Mouse (Mus musculus) cerebellum, adult (tissue): ENCODE data around the gene Cwc22.
A peak's percentile ranks its signal among the peaks of the same experiment; 100 is the strongest.
"Not testable (repeated sequence)": the region's sequence is repeated elsewhere in the genome, so short reads cannot be mapped to it uniquely, and the experiment has no call there.

Experiments used
- ATAC-seq: cut with Nextera tagmentation; 2 replicates; pipeline ENCODE4 v1.9.2; 2017; ENCODE audit warnings: mild to moderate bottlenecking, moderate library complexity, mixed read lengths; ENCODE audit not compliant: insufficient number of reproducible peaks, low FRiP score, low TSS enrichment

Gene Cwc22

DNA sequence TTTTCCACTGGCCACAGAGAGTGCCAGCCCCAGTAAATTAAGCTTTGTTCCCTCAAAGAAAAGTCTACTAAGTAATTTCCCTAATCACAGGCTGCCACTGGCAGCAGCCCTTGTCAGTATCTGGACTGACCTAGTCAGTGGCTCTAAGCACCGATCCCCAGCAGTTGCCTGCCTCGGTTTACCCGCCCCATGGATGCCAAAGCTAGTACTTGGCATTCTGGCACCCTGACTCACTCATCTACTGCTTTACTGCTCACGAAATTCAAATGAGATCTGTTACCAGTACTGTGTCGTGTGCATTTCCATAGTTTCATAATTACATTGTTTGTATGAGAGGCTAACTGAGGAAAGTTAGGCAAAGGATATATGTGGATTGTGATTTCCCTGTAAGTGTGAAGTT is 44.9 kb downstream of the Cwc22 start:
- ATAC-seq: no peak

DNA sequence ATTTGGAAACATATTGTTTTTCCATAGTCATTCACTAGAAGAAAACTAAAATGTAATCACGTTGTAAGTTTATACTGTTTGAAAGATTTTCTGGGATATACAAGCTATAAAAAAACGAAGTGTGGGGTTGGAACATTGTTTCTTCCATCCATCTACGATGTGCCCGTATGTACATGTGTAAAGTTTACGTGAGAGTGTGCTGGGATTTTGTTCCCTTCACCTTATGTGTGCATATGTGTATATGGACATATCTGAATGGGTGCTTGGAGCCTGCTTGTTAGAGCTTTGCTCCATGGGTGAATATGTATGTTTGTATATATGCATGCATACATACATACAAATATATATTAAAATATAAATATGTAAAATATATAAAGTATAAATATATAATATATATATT is 45.4 kb downstream of the Cwc22 start:
- ATAC-seq: no peak

DNA sequence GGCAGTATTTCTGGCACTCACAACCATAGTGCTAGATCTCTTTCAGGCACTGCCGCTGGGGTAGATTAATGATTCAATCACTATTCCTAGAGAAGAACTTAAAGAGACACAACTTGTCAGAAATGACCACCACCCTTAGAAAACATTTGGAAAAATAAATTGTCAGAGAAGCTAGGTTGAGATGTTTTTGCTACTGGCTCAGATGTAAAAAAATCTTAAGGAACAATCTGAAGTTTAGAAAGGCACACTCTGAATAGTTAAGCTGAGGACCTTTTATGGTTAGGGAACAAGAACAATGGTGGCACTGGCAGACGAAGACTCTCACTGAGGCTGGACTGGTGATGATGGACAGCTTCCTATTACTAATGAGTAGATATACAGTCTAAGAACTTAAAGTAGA is 46.1 kb downstream of the Cwc22 start:
- no peak for ATAC-seq

DNA sequence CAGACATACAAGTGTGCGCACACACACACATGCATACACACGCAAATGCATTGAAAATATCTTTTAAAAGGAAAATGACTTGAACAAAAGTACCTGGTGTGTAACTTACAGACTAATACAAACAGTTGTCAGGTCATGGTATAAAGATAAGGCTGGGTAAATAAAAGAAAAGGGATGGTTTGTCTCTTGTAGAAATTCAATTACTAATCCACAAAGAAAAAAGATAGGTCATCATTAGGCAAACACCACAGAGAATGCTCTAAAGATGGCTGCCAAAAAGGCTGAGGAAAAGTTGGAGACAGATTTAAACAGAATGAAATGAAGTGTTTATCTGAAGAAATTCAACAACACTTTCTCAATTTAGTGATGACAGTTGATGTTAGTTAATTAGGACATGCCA is 47.7 kb downstream of the Cwc22 start:
- no peak for ATAC-seq

DNA sequence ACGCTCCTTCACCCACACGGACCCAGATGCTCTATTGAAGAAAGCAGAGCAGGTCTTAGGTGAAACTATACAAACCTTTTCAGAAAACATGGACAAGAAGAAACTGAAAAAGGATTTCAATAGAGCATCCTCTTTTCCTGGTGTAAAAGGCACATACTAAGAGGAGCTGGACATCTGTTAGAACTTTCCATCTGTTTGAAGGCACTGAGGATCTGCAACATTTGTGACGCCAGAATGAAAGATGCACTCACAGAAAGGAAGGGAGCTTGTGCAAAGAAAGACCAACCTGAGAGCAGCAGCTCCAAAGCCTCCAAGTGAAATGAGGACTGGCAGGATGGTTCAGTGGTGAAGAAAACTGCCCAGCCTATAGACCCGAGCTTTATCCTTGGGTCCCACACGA is 48.2 kb downstream of the Cwc22 start:
- ATAC-seq: no peak

DNA sequence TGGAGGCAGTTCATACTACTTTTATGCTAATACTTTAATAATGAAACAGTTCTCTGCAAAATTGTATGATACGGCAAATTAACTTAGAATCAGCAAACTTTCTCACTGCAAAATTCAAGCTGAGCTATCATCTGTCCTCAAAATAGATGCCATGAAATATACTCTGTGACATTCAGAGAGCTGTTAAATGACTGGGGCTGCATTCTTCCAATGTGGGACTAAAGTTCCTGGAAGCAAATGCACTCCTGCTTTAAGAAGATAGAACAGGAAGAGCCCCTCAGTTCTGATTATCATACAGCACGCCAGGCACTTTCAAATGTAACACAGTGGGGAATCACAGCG is 48.6 kb downstream of the Cwc22 start:
- ATAC-seq: 0 out of 2 replicates have a peak, but pooled peaks have one; percentile 11

DNA sequence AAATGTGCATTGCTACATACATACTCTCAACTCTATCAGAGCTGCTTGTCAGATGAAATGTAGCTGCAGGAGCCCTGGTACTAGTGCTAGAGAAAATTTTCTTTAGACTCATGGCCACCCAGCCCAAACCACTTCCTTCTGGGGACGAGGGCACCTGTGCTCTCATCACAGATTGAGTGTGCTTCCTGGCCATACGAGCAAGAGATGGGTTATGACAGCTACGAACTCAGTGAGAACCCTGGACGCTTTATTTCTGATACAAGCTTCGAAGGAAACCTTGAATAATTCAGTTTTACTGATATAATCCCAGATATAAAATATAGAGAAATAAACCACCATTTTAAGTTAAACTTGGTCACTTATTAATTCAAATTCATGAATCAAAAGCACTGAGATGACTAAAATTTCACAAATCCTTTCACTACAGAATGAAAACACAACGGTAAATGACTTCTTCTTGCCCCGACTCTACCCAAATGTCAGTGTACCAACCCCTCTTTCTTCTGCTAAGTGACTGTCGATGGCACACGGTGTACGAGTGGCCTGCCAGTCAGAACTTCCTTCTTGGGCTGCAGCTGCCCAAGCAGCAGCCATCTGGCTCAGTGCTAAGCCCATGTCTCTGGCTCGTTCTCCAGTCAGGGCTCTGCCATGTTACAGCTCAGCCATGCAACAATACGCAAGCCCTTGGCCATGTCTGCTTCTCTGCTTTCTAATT is 49.2 kb downstream of the Cwc22 start:
- ATAC-seq: peak; percentile 62

DNA sequence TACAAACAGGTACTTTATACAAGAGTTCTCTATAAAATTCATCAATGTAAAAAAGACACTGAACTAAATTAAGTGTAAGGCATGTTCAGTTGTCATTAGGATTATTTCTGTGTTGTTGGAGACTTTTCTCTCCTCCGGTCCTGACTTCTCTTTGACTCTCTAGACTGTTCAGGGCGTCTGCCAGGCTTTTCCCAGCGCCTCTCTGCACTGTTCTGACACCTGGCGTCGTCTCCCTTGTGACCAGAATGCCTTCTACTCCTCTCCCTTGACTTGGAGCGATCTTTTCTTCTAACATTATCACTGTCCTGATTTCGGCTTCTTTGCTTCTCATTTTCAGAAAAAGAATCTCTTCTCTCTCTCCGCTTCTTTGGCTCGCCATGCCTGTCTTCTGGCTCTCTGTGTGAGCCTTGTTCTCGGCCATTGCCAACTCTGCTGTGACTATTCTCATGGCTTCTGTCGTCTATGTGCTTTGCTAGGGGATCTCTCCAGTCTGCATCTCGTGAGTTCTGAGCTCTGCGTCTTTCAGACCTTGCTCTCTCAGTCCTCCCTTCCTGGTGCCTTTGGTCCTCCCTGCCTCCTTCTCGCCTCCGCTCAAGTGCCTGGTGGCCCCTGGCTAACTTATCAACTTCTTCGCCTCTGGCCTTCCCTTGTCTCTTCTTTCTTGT is 50.1 kb downstream of the Cwc22 start:
- ATAC-seq: not testable (repeated sequence)

DNA sequence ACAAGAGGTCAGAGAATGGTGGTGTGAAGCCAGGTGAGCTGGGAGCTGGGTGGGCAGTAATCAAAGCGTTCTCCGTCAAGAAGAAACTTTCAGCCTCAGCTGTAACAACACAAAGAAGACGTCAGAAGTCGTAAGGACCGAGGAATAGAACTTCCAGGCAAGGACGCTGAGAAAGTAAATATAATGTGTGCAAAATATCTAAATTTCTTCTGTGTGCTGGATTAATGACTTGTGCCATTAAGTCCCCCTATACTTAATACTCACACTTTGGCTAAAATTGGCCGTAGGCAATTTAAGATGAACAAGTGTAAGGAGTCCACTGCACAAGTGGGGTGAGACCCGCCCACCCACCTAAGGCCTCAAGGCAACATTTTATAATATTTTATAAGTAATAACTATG is 51.3 kb downstream of the Cwc22 start:
- ATAC-seq: no peak

DNA sequence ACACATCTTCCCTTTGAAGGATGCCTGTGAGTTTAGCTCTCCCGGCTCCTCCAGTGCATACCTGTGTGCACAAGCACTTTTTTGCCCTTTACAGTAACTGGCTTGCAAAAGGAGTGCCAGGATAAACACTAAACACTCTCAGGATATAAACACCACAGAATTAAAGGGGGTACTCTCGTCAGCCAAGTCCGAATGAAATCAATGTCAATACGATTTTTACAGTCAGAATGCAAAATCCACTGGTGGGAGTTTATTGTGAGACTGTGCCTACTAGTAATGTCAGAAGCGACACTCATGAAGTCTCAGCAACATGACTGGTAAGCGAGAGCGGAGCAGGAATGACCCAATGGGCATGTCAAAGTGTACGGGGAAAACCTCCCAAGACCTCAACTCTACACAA is 52.7 kb downstream of the Cwc22 start:
- ATAC-seq: no peak

DNA sequence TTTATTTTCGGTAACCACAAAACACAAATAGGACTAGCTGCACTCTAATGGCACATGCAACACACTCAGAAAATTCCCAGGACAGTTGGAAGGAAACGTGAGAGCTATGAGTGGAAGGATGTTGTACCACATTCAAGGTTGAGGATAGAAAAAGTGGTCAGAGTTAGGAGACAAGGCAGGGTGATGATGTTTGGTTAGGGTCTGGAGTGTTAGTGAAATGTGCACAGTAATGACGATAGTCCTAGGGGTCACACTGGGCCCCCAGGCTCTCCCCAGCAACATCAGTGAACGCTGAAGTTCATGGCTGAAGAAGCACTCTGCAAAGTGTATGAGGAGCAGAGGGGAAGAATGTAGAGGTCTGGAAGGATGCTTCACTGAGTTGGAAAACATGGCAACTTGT is 53.6 kb downstream of the Cwc22 start:
- no peak for ATAC-seq

DNA sequence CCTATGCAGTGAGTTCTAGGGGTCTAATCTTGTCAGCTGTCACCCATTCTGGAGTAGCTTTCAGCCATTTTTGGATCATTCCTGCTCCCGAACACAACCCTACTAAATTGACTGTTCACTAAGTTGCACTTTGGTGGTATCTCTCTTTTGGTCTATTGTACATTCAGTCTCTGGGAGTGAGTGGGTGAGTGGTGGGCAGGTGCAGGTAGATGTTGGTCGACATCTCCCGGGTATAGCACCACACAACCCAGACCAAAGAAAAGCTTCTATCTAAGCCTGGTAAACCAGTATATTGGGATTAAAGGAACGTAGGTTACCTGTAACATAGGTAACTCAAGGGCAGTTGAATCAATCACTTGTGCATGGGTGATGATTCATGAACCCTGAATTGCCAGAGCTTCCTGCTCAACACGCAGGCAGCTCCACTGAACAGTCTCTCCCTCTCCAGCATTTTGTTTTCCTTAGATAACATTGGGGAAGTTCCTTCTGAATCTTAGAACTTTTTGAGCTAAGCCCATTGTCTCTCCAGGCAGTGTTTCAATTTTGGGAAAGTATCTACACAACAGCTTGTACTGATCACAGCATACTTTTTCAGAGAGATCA is 55.2 kb downstream of the Cwc22 start:
- no peak for ATAC-seq

DNA sequence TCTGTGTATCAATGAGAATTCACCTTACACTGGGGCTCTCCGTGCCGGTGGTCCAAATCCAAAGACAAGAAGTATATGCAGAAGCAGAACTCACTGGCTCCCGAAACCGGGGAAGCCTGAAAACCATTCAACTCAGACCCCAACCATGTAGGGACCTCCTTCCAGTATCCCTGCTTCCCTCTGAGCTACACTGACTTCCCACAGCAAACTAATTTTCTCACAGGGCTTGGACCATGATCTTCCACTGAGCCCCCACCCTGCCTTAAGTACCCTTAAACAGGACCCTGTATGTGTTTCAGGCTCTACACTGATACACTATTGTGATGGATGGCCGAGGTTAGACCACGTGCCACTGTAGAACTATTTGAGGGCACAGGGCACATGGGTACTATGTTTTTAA is 56.2 kb downstream of the Cwc22 start:
- ATAC-seq: no peak

DNA sequence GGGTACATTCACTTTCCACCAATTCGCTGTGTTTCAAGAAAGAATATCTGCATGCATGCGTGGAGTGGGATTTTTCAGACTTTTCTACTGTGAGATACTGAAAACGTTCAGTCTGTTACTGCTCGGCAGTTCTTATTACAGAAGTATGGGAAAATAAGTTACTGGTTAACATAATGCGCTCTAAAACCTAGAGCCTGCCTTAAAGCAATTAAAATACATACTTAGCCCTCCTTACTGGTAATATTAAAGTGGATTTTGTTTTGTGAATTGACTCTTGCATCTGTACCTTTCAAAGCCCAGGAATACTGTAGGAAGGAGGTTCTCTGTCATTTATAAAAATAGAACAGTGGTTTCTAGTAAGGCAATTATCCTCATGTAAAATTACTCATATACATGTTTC is 56.8 kb downstream of the Cwc22 start:
- no peak for ATAC-seq

DNA sequence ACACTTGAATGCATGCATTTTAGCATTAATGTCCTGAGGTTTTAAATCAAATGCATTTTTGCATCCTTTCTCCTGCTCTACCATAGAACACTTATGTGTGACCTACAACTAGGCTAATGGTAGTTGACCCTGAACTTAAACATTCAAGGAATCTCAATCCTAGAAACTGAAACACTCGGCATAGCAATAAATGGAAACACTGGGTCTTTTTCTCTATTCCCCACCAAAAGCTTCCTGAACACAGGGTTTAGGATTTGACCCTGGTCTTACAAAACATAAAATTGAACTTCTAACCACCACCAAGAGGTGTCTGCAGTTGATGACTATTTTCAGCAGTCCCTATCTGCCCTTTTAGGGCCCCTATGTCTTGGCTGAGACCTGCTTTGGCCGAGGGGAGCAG is 57.3 kb downstream of the Cwc22 start:
- ATAC-seq: no peak

DNA sequence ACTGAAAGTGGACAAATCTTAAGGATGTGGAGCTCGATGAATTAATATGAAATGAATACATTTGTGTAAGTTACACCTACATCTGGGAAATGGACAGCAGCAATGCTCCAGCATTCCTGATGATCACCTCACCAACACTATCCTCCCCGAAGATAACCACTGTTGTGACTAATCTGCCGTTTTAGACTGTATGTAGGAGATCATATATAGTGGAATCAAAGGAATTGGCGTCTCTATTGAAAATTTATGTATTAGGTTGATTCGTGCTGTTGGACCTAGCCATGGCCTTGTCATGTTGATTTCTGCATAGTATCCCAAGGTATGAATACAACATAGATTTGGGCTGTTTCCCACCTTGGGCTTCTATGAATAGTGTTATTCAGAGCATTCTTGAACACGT is 58.1 kb downstream of the Cwc22 start:
- no peak for ATAC-seq

DNA sequence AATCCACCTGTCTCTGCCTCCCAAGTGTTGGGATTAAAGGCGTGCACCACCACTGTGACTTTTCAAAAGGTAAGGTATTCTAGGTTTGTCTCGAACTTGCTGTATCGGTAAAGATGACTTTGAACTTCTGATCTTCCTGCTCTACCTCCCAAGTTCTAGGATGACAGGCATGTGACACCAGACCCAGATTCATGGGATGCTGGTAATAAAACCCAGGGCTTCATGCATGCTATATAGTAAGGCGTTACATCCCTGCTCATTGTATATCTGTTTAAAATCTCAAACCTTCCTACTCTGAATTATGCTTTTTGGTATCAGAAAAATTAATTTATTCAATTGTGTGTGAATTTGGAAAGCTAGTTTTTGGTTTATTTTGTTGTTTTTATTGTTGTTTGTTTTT is 59.0 kb downstream of the Cwc22 start:
- ATAC-seq: no peak

DNA sequence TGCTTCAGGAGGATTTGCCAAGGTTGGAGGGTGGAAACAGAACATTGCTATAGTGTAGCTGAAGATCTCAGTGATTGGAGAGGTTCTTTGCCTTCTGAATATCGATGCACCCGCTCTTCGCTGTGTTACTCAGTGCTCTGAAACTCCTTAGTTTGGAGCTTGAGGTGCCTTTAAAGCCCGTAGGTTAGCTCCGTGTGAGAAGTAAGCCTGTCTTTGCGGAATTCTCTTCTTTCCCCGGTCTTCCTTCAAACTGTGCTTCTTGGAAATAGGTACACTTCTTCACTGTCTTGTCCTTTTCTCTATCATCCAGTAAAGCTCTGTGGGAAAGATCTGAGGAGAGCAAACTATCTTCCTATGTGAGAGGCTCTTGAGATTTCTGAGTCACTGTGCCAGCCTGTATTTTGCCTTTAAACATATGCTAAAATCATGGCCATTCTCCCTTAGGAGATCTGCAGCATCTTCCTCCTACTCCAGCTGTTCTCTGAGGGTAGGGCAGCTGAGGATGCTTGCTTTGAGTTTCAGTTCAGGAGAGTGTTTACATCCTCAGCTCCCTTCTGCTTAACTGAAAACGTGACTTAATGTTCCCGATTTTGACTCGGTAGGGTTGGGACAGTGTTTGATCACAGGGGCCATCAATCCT is 60.6 kb downstream of the Cwc22 start:
- ATAC-seq: no peak

DNA sequence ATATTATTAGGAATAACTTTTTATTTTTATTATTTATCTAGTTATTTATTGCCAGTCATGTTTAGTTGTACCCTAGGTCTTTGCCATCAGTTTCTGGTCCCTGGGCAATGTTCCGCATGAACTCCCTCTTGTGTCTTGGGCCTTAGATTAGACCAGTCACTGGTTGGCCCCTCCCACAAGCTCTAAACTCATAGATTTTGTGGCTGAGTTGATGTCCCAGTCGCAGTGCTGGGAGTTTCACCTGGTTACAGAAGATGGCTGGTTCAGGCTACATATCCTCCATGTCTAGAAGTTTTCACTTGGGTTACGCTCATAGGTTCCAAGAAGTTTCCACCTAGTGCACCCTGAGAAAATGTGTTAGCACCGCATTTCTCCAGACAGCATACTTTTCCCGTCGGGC is 61.1 kb downstream of the Cwc22 start:
- ATAC-seq: no peak

DNA sequence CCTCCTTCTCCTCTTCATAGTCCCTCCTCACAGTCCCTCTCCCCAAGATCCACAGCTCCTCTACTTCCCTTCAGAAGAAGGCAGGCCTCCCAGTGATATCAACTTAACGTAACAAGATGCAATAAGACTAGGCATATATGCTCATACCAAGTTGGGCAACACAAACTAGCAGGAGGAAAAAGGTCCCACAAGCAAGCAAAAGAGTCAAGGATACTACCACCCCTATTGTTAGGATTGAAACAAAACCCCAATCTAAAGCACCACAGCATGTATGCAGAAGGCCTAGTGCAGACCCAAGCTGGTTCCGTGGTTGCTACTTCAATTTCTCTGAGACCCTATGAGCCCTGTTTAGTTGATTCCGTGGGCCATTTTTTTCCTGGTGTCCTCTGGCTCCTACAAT is 61.7 kb downstream of the Cwc22 start:
- no peak for ATAC-seq

DNA sequence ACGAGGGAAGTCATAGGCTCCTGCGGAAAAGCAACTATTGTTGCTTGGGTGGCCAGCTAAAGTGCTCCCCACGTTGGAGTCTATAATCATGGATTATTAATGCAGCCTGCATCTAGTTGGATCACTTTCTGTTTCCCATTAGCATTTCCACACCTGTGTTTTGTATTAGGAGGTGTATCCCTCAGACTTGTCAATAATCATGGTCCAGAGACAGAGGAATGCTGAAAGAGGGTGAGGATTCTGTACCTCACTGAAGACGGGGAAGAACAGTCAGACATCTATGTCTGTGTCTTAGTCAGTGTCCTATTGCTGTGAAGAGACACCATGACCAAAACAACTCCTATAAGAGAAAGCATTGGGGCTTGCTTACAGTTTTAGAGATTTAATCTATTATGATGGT is 63.2 kb downstream of the Cwc22 start:
- ATAC-seq: no peak
